Mouse (Mus musculus): ENCODE results near the gene Zkscan14.

The Zkscan14 gene

GRCm38 (mm10) chr5:145166536-145167305, 34.9 kb downstream of the Zkscan14 start, which contains the start of the genes Ptcd1 and Cpsf4:
Ptcd1 (minus strand) TSS chr5:145167108.
Cpsf4 (plus strand) TSS chr5:145167213.
- ChIA-PET CTCF (interaction anchor here in 2 of 4 experiments (0.6 to 1.5 kb wide), 7 partner anchors 12 to 1054 kb away, joined by 3 to 6 read pairs (median 3); partner anchors contain the start of gene Zkscan5 (in 1 of the 2)), POLR2A (interaction anchor here (0.6 to 15.0 kb wide), 60 partner anchors 9 to 399 kb away, joined by 3 to 289 read pairs (median 5); partner anchors contain the start of genes Arpc1b (in 3 of the 4), Zfp655 (in 3 of the 4), Zkscan5 (in 3 of the 4) and Atp5j2 (in 2 of the 4))

GRCm38 (mm10) chr5:145165184-145165583, 36.5 kb downstream of the Zkscan14 start:
- POLR2A ChIA-PET: interaction anchor here (0.7 to 15.0 kb wide), 40 partner anchors 9 to 200 kb away, joined by 3 to 289 read pairs (median 6); partner anchors contain the start of genes Zkscan5 (in 3 of the 4), Arpc1b (in 2 of the 4), Atp5j2 (in 2 of the 4) and Zfp655 (in 2 of the 4)
- CTCF ChIA-PET: interaction anchor here in 1 of 4 experiments (1.0 kb wide), 1 partner anchor 39 kb away, joined by 6 read pairs; the partner anchor contains the start of gene Zkscan5

- CTCF ChIA-PET: interaction anchor here in 2 of 4 experiments (0.7 to 1.2 kb wide), 2 partner anchors 10 to 51 kb away, joined by 3 read pairs; no protein-coding TSS in a partner anchor
- POLR2A ChIA-PET: interaction anchor here (0.7 to 15.0 kb wide), 42 partner anchors 9 to 200 kb away, joined by 3 to 289 read pairs (median 4); partner anchors contain the start of genes Zkscan5 (in 3 of the 4), Arpc1b (in 2 of the 4), Atp5j2 (in 2 of the 4) and Zfp655 (in 2 of the 4)
Measured at GRCm38 (mm10) chr5:145164710-145165109, 37.0 kb downstream of the Zkscan14 start.

DNA sequence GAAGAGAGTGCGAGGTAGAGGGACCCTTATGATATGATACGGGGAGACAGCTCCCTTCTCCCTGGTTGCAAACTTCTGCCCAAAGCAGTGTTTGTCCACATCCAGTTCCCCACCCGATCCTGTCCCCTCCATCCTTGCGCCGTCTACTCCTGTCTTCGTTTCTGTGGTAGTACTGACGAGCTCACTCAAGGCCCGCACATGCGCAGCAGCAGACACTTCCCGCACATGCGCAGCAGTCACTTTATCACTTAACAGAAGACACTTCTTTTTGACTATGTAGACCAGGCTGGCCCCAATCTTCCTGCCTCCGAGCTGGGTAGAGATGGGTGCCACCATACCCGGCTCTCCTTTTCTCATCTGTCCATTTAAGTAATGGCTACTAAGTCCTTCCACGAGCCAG, 40.3 kb downstream of the Zkscan14 start:
- ChIA-PET POLR2A (interaction anchor here in 3 of 4 experiments (0.6 to 8.4 kb wide), 17 partner anchors 11 to 128 kb away, joined by 3 to 81 read pairs (median 3); partner anchors contain the start of genes Bud31 (in 1 of the 3), Zfp655 (in 1 of the 3) and Zkscan5 (in 1 of the 3)), CTCF (interaction anchor here in 1 of 4 experiments (1.0 kb wide), 1 partner anchor 43 kb away, joined by 5 read pairs; the partner anchor contains the start of gene Zkscan5)

GRCm38 (mm10) chr5:145152690-145153089, 49.0 kb downstream of the Zkscan14 start:
- ChIA-PET POLR2A (interaction anchor here (0.9 to 6.5 kb wide), 19 partner anchors 9 to 80 kb away, joined by 3 to 67 read pairs (median 5); partner anchors contain the start of genes Cpsf4 (in 2 of the 4), Ptcd1 (in 2 of the 4), Arpc1b (in 1 of the 4) and Zkscan5 (in 1 of the 4)), CTCF (interaction anchor here in 1 of 4 experiments (0.6 kb wide), 1 partner anchor 277 kb away, joined by 5 read pairs; no protein-coding TSS in a partner anchor)

DNA sequence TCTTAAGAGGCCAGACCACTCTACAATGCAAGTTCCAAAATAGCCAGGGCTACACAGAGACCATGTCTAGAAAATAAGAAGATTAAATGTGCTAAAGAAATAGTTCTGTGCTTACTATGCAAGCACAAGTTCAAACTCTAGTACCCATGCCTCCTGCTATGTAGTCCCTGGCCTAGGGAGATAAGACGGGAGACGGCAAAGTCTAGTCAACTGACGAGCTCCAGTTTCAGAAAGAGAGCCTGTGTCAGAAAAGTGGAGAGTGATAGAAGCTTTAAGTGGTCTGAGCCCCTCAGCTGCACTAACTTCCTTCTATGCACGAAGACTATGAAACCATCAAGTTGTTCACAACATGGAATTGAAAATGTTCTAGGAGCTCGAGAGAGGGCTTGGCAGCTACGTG, 52.4 kb downstream of the Zkscan14 start:
- CTCF ChIA-PET: interaction anchor here in 1 of 4 experiments (0.6 kb wide), 1 partner anchor 53 kb away, joined by 4 read pairs; no protein-coding TSS in a partner anchor
- POLR2A ChIA-PET: interaction anchor here (0.7 to 14.4 kb wide), 17 partner anchors 8 to 1071 kb away, joined by 3 to 244 read pairs (median 6); partner anchors contain the start of genes Cpsf4 (in 3 of the 4), Ptcd1 (in 3 of the 4), Bud31 (in 1 of the 4) and Pdap1 (in 1 of the 4)

DNA sequence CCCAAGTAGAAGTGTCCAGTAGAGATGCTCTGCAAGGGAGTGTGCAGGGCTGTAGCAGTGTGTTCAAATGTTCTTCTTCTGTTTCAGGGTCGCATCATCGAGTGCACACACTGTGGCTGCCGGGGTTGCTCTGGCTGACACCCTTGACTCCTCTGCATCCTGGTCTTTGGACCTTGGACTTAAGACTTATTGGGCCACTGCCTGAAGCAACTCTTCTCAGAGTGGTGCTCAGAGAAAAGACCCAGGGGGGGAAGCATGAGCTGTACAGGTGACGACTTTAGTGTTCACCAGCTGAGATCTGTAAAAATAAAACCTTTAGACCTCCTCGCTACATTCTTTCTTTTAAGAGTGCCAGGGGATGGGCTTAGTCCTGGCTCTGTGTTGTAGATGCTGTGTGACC, 53.9 kb downstream of the Zkscan14 start:
- POLR2A ChIA-PET: interaction anchor here in 3 of 4 experiments (0.7 to 14.4 kb wide), 15 partner anchors 10 to 65 kb away, joined by 3 to 244 read pairs (median 5); partner anchors contain the start of genes Cpsf4 (in 3 of the 3), Ptcd1 (in 3 of the 3) and Zkscan5 (in 2 of the 3)
- CTCF ChIA-PET: no interaction called here

All from embryonic stem cell, embryonic (primary cell).